Mouse (Mus musculus) cerebellum, adult 2 months (tissue): ENCODE data around the gene Psmd13.

Source experiments
- CTCF ChIP-seq: fragments of 200-500 bp; IDR thresholded peaks from 2 replicates; pipeline ENCODE4 v1.5.1; 2011; ENCODE audit warnings: low read depth, mild to moderate bottlenecking, control low read depth, low read length, moderate library complexity, borderline replicate concordance; ENCODE audit not compliant: insufficient read depth
- POLR2A ChIP-seq: fragments of 200-500 bp; IDR thresholded peaks from 2 replicates; pipeline ENCODE4 v1.6.1; 2011; ENCODE audit warnings: low read length, control low read depth, borderline replicate concordance; ENCODE audit not compliant: insufficient read depth

DNA sequence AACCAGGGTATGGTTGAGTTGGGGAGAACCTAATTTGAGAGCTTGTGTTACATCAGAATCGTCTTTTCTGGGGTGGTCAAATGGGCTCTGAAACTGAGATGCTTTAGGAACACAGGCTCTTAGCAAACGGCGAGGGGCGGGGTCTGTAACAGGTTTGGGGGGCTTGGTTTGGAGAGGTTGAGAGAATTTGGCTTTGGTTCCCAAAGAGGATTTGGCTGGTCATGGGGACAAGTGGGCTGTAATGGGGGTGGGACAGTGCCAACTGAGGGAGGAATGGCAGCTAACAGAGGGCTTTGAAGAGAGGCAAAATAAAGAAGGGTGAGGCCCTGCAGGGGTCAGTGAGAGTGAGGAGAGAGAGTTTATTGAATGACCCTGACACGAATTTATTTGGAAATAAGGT is 42.2 kb upstream of the Psmd13 start:
- TF ChIP-seq CTCF (no peak), POLR2A (no peak)
